Mouse (Mus musculus) kidney, postnatal 0 days (tissue): Measurements from ENCODE around the gene Vmn1r191. TPM values are rescaled to one million over a fixed set of nuclear protein-coding genes. Genes with fewer than 3 reads are reported as not detected.
"Not testable (repeated sequence)": the region's sequence is repeated elsewhere in the genome, so short reads cannot be mapped to it uniquely, and the experiment has no call there.

Experiments used
- ATAC-seq: fragments of 200-750 bp; cut with Nextera tagmentation; replicated peaks from 2 replicates; pipeline ENCODE4 v1.8.0; 2017; ENCODE audit warnings: low read depth, moderate number of reproducible peaks, moderate TSS enrichment, moderate library complexity; ENCODE audit not compliant: low FRiP score
- DNase-seq: peaks from one replicate; pipeline ENCODE4 v3.0.0-alpha.2; 2016; ENCODE audit warnings: low spot score
- H3K27ac ChIP-seq: fragments of 300-500 bp; sonication (generic); 2 replicates; pipeline ENCODE4 v1.5.1; 2014; ENCODE audit warnings: mild to moderate bottlenecking
- H3K27me3 ChIP-seq: fragments of 300-500 bp; sonication (generic); 2 replicates; pipeline ENCODE4 v1.6.1; 2014; ENCODE audit warnings: low read length, mixed read lengths; ENCODE audit not compliant: insufficient read depth
- H3K36me3 ChIP-seq: fragments of 300-500 bp; sonication (generic); 2 replicates; pipeline ENCODE4 v1.6.1; 2014; ENCODE audit warnings: low read length, mixed read lengths; ENCODE audit not compliant: insufficient read depth
- H3K4me1 ChIP-seq: fragments of 300-500 bp; sonication (generic); replicated peaks from 2 replicates; pipeline ENCODE4 v1.6.1; 2014; ENCODE audit warnings: antibody characterized with exemption, low read length, mixed read lengths; ENCODE audit not compliant: insufficient read depth
- H3K4me2 ChIP-seq: fragments of 300-500 bp; sonication (generic); 2 replicates; pipeline ENCODE4 v1.6.1; 2014; ENCODE audit warnings: mild to moderate bottlenecking, low read length, moderate library complexity, mixed read lengths
- H3K4me3 ChIP-seq: fragments of 300-500 bp; sonication (generic); replicated peaks from 2 replicates; pipeline ENCODE4 v1.5.1; 2014; ENCODE audit warnings: low read depth, low read length
- H3K9ac ChIP-seq: fragments of 300-500 bp; sonication (generic); 2 replicates; pipeline ENCODE4 v1.6.1; 2014; ENCODE audit warnings: low read depth, low read length
- H3K9me3 ChIP-seq: fragments of 300-500 bp; sonication (generic); replicated peaks from 2 replicates; pipeline ENCODE4 v1.6.1; 2016; ENCODE audit warnings: low read length, inconsistent platforms, mixed read lengths
- CTCF ChIP-seq: IDR thresholded peaks from 2 replicates; pipeline ENCODE4 v1.5.1; 2016; ENCODE audit warnings: antibody characterized with exemption, low read depth, mild to moderate bottlenecking, moderate library complexity
- WGBS: fragments of 180-500 bp; shearing (Covaris S2); extraction: QIAGEN DNeasy Blood & Tissue Kit; methylation state at CpG from one replicate; pipeline ENCODE4 v1.1.7; 2014; 5-methylcytosine and 5-hydroxymethylcytosine counted together
- polyA plus RNA-seq: library from polyadenylated mRNA; unstranded; fragments of >200 nt; fragmentation: Nextera tagmentation; extraction: Ambion mirVana; gene quantifications from 2 replicates; pipeline ENCODE4 v1.2.1, GENCODE M21; 2015

Gene Vmn1r191
- polyA plus RNA-seq, result not detected in 2 replicates

GRCm38 (mm10) chr13:22183869-22184268 is at the start of gene Vmn1r191:
TSS of gene Vmn1r191 (minus strand) at chr13:22183969.
- Histone ChIP-seq H3K9me3 (no peaks in the 10 kb centered on the region), H3K4me1 (no peaks in the 10 kb centered on the region), H3K27me3 (no peaks in the 10 kb centered on the region), H3K27ac (no peak within 1 kb of the TSS), H3K36me3 (no peaks in the 10 kb centered on the region), H3K9ac (no peak within 1 kb of the TSS), H3K4me2 (no peak within 1 kb of the TSS), H3K4me3 (no peak within 1 kb of the TSS)
- WGBS, result 82% methylated on average over 1 of the region's 1 CpGs
- DNase-seq (no peak), ATAC-seq (no peak)
- no peak for TF ChIP-seq CTCF

GRCm38 (mm10) chr13:22223060-22223459 is 39.3 kb upstream of the Vmn1r191 start, which contains the start of gene Vmn1r193:
TSS of gene Vmn1r193 (minus strand) at chr13:22223160.
- not testable (repeated sequence) for ATAC-seq, H3K4me2 ChIP-seq, H3K4me1 ChIP-seq, H3K9ac ChIP-seq, DNase-seq, H3K27ac ChIP-seq, H3K36me3 ChIP-seq, H3K27me3 ChIP-seq, H3K9me3 ChIP-seq, H3K4me3 ChIP-seq
- WGBS, result 86% methylated on average over 1 of the region's 1 CpGs

- DNase-seq, H3K4me1 ChIP-seq, H3K9me3 ChIP-seq, H3K4me3 ChIP-seq, H3K4me2 ChIP-seq, H3K9ac ChIP-seq, H3K27me3 ChIP-seq, H3K36me3 ChIP-seq, H3K27ac ChIP-seq, ATAC-seq: not testable (repeated sequence)
- 79% methylated on average over 3 of the region's 3 CpGs for WGBS
Measured at GRCm38 (mm10) chr13:22192756-22193155, 9.0 kb upstream of the Vmn1r191 start.

- Histone ChIP-seq H3K9me3 (no peaks in the 10 kb centered on the region), H3K4me2 (no peak within 1 kb of the TSS), H3K36me3 (no peaks in the 10 kb centered on the region), H3K9ac (no peak within 1 kb of the TSS), H3K4me1 (no peaks in the 10 kb centered on the region), H3K27me3 (no peaks in the 10 kb centered on the region), H3K27ac (no peak within 1 kb of the TSS), H3K4me3 (no peak within 1 kb of the TSS)
- ATAC-seq (no peak), DNase-seq (no peak)
- TF ChIP-seq CTCF, result no peak
Measured at GRCm38 (mm10) chr13:22191041-22191440, 7.3 kb upstream of the Vmn1r191 start, which contains the start of gene Vmn1r192. TSS of gene Vmn1r192 (minus strand) at chr13:22191141.

GRCm38 (mm10) chr13:22190385-22190784 is 6.6 kb upstream of the Vmn1r191 start:
- H3K9ac ChIP-seq, result no peak overlapping the region
- H3K4me1 ChIP-seq, result no peaks in the 10 kb centered on the region
- no peaks in the 10 kb centered on the region for H3K9me3 ChIP-seq
- no peaks in the 10 kb centered on the region for H3K27me3 ChIP-seq
- DNase-seq (no peak), ATAC-seq (no peak)
- H3K4me2 ChIP-seq, result no peak overlapping the region
- no peak overlapping the region for H3K27ac ChIP-seq
- 65% methylated on average over 2 of the region's 2 CpGs for WGBS
- H3K4me3 ChIP-seq, result no peak overlapping the region
- no peaks in the 10 kb centered on the region for H3K36me3 ChIP-seq
- TF ChIP-seq CTCF, result no peak

GRCm38 (mm10) chr13:22189313-22189712 is 5.5 kb upstream of the Vmn1r191 start:
- H3K4me1 ChIP-seq, result no peaks in the 10 kb centered on the region
- H3K9ac ChIP-seq, result no peak overlapping the region
- H3K9me3 ChIP-seq, result no peaks in the 10 kb centered on the region
- DNase-seq, result no peak
- H3K4me3 ChIP-seq, result no peak overlapping the region
- H3K27ac ChIP-seq, result no peak overlapping the region
- ATAC-seq, result no peak
- no peak for TF ChIP-seq CTCF
- no peaks in the 10 kb centered on the region for H3K36me3 ChIP-seq
- H3K4me2 ChIP-seq, result no peak overlapping the region
- no peaks in the 10 kb centered on the region for H3K27me3 ChIP-seq
- 87% methylated on average over 2 of the region's 2 CpGs for WGBS

GRCm38 (mm10) chr13:22168416-22168815 is 15.4 kb downstream of the Vmn1r191 start:
- Histone ChIP-seq H3K9ac (no peak overlapping the region), H3K4me2 (no peak overlapping the region), H3K4me3 (no peak overlapping the region), H3K36me3 (no peaks in the 10 kb centered on the region), H3K9me3 (no peaks in the 10 kb centered on the region), H3K27me3 (no peaks in the 10 kb centered on the region), H3K27ac (no peak overlapping the region), H3K4me1 (no peaks in the 10 kb centered on the region)
- no peak for TF ChIP-seq CTCF
- WGBS, result 91% methylated on average over 15 of the region's 15 CpGs
- DNase-seq, result no peak
- no peak for ATAC-seq

- not testable (repeated sequence) for H3K4me1 ChIP-seq, H3K4me2 ChIP-seq, H3K9me3 ChIP-seq, H3K4me3 ChIP-seq, H3K27me3 ChIP-seq, H3K36me3 ChIP-seq, ATAC-seq, H3K9ac ChIP-seq, H3K27ac ChIP-seq, DNase-seq
- WGBS, result 68% methylated on average over 5 of the region's 5 CpGs
Measured at GRCm38 (mm10) chr13:22136495-22137293, 47.1 kb downstream of the Vmn1r191 start.
